Mouse (Mus musculus) cerebellum, adult 11-12 months (tissue): Measurements from ENCODE around the gene Gdpd1.
"Not testable (repeated sequence)": the region's sequence is repeated elsewhere in the genome, so short reads cannot be mapped to it uniquely, and the experiment has no call there.

Source experiments
- DNase-seq: peaks from one replicate; pipeline ENCODE4 v3.0.0; 2022

The Gdpd1 gene

DNA sequence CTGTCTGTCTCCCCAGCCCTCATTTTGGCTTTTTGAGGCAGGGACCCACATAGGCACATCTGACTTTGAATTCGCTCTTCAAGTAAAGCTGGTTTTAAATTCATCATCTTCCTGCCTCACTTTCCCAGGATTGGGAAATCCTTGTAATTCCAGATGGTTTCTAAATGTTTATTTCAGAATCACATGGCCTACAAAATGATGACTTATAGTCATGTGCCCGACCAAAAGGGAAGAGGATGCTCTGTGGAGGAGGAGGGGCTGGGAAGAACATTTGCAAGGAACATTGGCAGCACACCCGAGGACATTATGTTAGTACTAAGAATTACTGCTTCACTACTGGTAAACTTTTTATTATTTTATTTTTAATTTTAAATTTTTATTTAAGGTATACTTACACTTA, 48.5 kb downstream of the Gdpd1 start:
- DNase-seq, result no peak

- DNase-seq, result not testable (repeated sequence)
Observed at GRCm38 (mm10) chr11:87023240-87023639, 50.6 kb downstream of the Gdpd1 start.

DNA sequence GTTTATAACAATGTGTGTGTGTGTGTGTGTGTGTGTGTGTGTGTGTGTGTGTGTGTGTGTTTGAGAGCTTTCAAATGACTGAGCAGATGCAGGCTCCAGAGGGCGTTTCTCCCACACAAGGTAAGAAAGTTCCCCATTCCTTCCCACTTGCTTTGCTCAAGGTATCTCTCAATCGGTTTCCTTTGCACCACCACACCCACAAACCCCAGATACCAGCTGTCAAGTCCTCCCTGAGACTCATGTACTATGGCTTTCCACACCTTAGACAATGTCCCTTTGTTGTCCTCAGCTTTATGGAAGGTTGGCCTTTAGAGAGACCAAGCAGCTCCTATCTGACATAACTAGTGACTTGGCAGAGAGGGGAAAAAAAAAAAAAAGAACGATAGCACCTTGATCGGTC, 51.1 kb downstream of the Gdpd1 start:
- DNase-seq, result no peak

GRCm38 (mm10) chr11:87021551-87021950, 52.3 kb downstream of the Gdpd1 start:
- no peak for DNase-seq

- no peak for DNase-seq
Observed at GRCm38 (mm10) chr11:87020449-87020848, 53.4 kb downstream of the Gdpd1 start.

- DNase-seq, result no peak
Observed at GRCm38 (mm10) chr11:87019431-87019830, 54.4 kb downstream of the Gdpd1 start.

DNA sequence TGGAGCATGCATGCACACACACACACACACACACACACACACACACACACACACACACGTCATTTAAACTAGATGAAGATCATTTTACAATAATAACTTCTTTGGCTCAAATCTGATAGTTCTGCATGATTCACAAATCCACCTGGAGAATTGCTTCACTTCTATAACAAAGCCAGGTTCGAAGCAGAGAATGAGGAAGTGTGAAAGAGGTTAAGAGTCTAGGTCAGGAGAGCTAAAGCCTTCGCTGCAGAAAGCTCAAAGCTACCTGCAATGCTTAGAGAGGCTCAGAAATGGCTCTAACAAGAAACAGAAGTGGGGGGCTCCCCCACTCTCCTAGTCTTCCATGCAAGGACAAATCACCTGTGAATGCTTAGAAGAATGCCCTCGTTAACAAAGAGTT, 55.8 kb downstream of the Gdpd1 start:
- DNase-seq, result no peak

GRCm38 (mm10) chr11:87015691-87016090, 58.2 kb downstream of the Gdpd1 start:
- no peak for DNase-seq

DNA sequence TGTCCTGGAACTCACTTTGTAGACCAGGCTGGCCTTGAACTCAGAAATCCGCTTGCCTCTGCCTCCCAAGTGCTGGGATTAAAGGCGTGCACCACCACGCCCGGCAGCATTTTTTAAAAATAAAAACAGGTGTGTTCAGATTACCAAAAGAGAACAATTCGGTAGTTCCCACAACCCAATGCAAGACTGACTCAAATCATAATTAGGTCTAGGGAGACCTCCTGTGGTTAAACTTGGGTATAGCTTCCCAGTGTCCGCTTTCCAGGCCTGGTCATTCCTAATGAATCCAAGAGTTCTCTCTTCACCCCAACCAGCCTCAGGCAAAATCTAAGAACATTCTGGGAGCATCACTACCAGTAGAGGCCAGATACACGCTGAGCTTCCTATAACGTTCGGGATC, 63.4 kb downstream of the Gdpd1 start:
- DNase-seq, result peak; percentile 51

DNA sequence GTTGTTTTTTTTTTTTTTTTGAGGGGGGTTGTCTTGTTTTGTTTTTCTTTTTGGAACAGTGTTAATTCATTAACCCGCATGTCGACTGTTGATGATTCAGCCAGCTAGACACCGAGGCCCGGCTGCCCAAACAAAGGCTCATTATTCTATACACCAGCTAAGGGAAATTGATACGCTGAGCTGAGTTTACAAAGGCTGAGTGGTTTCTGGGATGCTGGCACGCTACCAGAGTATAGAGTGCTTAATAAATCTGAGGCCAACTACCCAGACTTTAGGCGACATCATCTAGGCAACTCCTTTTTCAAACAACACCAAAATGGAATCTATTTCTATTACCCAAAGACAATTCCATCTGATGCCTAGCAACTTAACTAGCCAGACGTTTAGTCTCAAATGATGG, 66.5 kb downstream of the Gdpd1 start:
- DNase-seq, result no peak

DNA sequence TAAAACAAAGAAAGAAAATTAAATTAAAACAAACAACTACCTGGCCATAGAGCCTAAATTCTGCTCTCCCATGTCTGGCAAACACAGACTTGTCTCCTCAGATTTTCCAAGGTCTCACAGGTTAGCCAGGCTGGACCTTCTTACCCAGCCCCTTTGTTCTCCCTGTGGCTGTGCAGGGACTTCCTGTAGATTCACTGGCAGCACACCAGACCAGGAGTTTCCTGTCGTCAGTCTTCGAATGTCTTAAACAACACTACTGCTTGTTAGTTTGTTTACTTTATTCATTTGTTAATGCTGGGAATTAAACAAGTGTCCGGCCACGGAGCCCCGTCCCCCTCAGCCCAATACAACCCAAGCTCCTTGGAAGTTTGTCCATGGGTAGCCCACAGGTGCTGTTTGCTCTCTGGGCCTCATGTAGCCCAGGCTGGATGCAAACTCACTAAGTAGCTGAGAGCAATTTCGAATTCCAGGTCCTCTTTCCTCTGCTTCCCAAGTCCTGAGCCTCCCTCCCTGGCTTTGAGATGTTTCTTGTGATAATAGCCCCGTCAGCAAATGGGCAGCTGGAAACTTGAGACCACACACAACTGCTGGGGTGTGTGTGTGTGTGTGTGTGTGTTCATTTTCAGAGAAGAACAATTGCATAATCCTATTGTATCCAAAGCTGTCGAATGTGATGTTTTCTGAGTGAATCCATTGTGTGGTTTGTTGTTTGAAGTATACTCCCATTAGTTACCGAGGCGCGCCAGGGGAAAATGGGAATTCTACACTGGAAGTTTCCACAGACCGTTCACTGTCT, 68.7 kb downstream of the Gdpd1 start:
- DNase-seq, result no peak

- DNase-seq, result no peak
Observed at GRCm38 (mm10) chr11:87002078-87002829, 71.6 kb downstream of the Gdpd1 start.

DNA sequence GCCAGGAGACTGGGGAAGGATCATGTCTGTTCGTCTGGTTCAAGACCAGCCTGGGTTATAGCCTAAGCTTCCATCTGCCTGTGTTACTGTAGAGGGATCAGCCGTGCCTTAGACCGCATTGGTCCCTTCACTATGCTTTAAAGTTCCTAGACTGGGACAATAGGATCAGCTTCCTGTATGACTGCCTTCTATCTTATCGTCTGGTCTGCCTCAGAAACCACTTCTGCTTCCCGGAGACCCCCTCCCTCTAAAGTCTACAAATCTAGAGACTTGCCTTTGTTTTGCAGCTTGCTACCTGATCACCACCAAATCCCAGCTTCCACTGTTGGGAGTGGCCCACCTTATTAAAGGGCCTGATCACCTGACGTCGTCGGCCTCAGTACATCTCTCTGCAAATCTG, 72.6 kb downstream of the Gdpd1 start:
- DNase-seq, result no peak

- DNase-seq, result no peak
Observed at GRCm38 (mm10) chr11:86996266-86996665, 77.6 kb downstream of the Gdpd1 start.

GRCm38 (mm10) chr11:86995625-86996221, 78.1 kb downstream of the Gdpd1 start:
- peak; percentile 85 for DNase-seq

DNA sequence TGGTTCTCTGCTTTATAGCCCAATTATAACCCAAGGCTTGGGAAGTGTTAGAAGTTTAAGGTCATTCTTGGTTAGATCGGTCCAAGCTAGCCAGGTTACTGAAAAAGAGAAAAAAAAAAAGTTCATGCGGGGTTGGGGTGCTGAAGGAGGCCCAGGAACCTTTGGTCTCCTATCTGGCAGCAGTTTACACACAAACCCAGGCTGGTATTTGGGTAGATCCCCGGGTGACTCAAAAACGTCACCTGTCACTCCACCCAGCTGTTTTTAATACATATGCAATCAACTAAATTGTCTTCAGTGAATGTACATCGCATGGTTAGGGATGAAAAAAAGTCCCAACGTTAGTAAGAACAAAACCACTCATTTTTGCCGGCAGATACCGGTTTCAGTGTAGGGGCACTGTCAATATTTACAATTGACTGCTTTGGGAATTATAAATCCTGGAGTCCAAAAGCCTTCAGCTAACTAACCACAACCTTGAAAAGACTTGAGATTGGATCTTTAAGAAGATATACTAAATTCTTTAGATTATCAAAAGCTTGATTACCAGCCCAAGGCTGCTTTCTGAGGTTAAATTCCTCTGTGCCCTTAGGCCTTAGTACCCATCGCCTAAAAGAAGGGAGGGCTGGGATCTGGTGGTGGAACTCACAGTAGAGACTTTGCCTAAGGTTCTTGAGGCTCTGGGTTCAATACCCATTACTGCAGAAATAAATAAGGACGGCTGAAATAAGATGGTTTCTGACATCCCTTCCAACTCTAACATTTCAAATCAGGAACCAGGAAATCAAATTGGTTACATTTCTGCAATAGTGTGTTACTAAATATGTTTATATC, 78.9 kb downstream of the Gdpd1 start:
- DNase-seq, result no peak

GRCm38 (mm10) chr11:86994330-86994729, 79.5 kb downstream of the Gdpd1 start:
- no peak for DNase-seq

- peak; percentile 98 for DNase-seq
Observed at GRCm38 (mm10) chr11:86993041-86994037, 80.5 kb downstream of the Gdpd1 start, which contains the start of gene Ypel2. Gene Ypel2, minus strand, starts transcription at chr11:86993707.

- no peak for DNase-seq
Observed at GRCm38 (mm10) chr11:86992461-86992988, 81.3 kb downstream of the Gdpd1 start.

- no peak for DNase-seq
Observed at GRCm38 (mm10) chr11:86991241-86991640, 82.6 kb downstream of the Gdpd1 start.

GRCm38 (mm10) chr11:86990309-86990708, 83.6 kb downstream of the Gdpd1 start:
- no peak for DNase-seq
